Mouse (Mus musculus): Measurements from ENCODE around the gene Sema6d. TPM values are rescaled to one million over a fixed set of nuclear protein-coding genes. Genes with fewer than 3 reads are reported as not detected.
A peak's percentile ranks its signal among the peaks of the same experiment; 100 is the strongest.

Sema6d gene
- polyA plus RNA-seq, 1 experiment from 2014 or later: 24.1 TPM

DNA sequence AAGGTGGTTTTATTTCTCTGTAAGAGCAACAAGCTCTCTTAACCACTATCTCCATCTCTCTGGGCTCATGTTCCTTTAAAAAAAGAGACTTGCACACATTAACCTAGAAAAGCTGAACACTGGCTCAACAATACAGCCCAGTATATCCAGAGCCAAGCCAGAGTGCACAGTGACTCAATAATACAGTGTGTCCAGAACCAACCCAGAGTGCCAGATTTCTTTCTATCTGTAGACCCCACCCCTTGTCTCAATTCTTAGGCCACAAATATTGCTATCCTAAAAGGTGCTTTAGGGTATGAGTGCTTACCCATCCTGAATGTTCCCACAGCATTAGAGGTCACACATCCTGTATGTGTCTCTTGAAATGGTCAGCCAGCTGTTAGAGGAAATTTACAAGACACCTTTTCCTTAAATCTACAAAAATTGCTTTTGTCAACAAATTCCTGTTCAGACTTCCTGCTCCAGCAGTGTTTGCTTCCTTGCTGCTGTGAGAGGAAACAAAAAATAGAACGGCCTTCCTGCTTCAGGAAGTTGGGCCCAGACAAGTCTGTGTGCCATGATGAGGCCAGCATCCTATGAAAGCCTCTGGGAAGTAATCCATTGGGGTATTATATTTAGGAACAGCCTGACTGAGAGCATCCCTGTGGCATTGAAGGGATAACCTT is 465.1 kb downstream of the Sema6d start:
- no peaks in the 10 kb centered on the region for H3K9me3 ChIP-seq (replicated peaks)
- no peak overlapping the region for H3K4me2 ChIP-seq
- ATAC-seq: no peak
- H3K27me3 ChIP-seq: no peaks in the 10 kb centered on the region
- WGBS: 82% methylated on average over 1 of the region's 1 CpGs
- no peak overlapping the region for H3K4me3 ChIP-seq
- H3K4me1 ChIP-seq: no peaks in the 10 kb centered on the region
- no peak overlapping the region for H3K9ac ChIP-seq
- H3K36me3 ChIP-seq (ENCODE audit: poor library complexity, severe bottlenecking): no peaks in the 10 kb centered on the region
- no peak overlapping the region for H3K27ac ChIP-seq

DNA sequence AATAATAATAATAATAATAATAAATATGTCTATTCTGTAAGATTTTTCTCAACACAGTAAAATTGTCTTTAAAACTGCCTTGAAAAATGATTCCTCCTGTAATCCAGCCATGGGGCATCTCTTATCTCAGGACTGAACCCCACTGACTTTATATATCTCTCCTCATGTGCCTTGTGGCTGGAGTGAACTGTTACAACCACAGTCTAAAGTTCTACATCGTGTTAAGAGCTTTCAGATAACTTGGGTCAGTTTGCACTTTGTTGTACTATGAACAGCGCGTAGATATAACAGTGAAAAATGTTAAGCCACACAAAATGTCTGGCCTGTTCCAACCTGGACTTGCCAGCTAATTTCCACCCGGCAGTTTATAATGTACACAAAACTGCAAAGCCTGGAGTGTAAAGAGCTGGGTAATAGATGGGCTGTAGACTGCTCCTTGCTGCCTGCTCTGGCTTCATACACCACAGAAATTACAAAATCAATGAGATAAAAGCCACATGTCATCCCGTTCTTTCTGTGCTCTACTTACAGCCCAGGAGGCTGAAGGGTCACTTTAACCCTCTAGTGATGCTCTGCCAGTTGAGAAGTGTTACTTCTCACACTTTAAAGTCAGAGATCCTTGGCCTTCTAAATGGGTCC is 467.2 kb downstream of the Sema6d start:
- H3K4me3 ChIP-seq: no peak overlapping the region
- no peaks in the 10 kb centered on the region for H3K9me3 ChIP-seq (replicated peaks)
- no peaks in the 10 kb centered on the region for H3K27me3 ChIP-seq
- H3K4me2 ChIP-seq: no peak overlapping the region
- no peaks in the 10 kb centered on the region for H3K4me1 ChIP-seq
- H3K27ac ChIP-seq: no peak overlapping the region
- ATAC-seq: no peak
- no peaks in the 10 kb centered on the region for H3K36me3 ChIP-seq (ENCODE audit: poor library complexity, severe bottlenecking)
- 93% methylated on average over 5 of the region's 5 CpGs for WGBS
- H3K9ac ChIP-seq: no peak overlapping the region

DNA sequence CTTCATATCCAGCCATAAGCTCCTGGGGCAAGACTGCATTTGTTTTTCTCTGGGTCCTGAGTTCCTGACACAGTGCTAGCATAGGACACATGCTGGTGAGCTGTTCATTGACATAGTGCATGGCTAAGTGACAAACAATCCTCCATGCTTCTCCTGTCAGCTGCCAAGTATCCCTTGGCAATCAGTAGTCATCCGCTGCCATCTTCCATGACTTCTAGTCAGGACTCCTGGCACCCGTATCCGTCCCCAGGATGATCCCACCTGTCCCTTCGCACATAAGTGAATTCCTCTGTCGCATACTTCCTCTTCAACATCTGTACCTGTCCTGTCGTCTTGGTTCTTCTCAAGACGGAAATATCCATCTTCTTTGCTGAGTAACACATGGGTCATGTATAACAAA is 468.3 kb downstream of the Sema6d start:
- Histone ChIP-seq H3K36me3 (ENCODE audit: poor library complexity, severe bottlenecking) (no peaks in the 10 kb centered on the region), H3K9ac (no peak overlapping the region), H3K9me3 (replicated peaks) (no peaks in the 10 kb centered on the region), H3K27me3 (no peaks in the 10 kb centered on the region), H3K27ac (no peak overlapping the region), H3K4me1 (no peaks in the 10 kb centered on the region), H3K4me3 (no peak overlapping the region), H3K4me2 (no peak overlapping the region)
- 94% methylated on average over 7 of the region's 7 CpGs for WGBS
- no peak for ATAC-seq

DNA sequence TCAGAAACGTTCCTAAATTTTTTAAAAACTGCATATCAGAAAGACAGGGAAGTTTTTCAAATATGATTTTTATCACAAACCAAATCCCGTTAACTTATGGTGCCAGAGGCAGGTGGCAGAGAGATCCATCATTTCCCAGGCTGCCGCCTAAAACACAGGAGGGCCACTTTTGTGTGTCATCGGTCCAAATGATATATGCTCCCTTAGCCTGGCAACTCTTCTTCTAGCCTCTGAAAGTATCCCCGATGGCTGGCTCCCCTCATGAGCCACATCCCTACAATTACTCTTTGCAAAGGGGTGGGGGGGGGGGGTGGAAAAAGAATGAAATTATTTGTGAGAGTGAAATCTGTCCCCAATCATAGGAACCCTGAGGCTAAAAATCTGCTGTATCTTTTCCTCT is 471.9 kb downstream of the Sema6d start:
- ATAC-seq: 0 out of 2 replicates have a peak, but pooled peaks have one; percentile 6

DNA sequence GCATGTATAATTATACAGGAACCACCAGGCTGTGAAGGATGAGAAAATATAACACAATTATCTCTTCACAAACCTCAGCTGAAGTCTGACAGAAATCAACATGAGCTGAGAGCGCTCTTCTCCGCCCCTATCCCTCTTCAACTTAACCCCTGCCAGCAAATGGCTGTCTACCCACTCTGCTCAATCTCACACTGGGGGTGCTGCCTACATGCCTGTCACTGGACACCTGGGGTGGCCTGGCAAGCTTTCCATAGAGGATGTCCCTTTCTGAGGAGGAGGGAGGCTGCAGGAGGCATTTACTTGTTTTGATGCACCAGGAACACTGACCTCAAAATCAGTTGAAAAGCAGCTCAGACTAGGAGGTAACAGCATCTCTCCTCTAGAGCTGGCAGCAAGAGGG is 472.3 kb downstream of the Sema6d start:
- Histone ChIP-seq H3K36me3 (ENCODE audit: poor library complexity, severe bottlenecking) (no peaks in the 10 kb centered on the region), H3K27ac (no peak overlapping the region), H3K4me1 (no peaks in the 10 kb centered on the region), H3K9ac (no peak overlapping the region), H3K4me3 (no peak overlapping the region), H3K9me3 (replicated peaks) (no peaks in the 10 kb centered on the region), H3K4me2 (no peak overlapping the region), H3K27me3 (no peaks in the 10 kb centered on the region)
- 63% methylated on average over 2 of the region's 2 CpGs for WGBS
- peak; percentile 36; the same call in 1 of the 2 replicates for ATAC-seq

More for the DNA sequence above, 471.9 kb downstream of the Sema6d start:
- Histone ChIP-seq H3K4me1 (no peaks in the 10 kb centered on the region), H3K36me3 (ENCODE audit: poor library complexity, severe bottlenecking) (no peaks in the 10 kb centered on the region), H3K4me3 (no peak overlapping the region), H3K9me3 (replicated peaks) (no peaks in the 10 kb centered on the region), H3K9ac (no peak overlapping the region), H3K4me2 (no peak overlapping the region), H3K27ac (no peak overlapping the region), H3K27me3 (no peaks in the 10 kb centered on the region)
- 76% methylated on average over 5 of the region's 5 CpGs for WGBS

DNA sequence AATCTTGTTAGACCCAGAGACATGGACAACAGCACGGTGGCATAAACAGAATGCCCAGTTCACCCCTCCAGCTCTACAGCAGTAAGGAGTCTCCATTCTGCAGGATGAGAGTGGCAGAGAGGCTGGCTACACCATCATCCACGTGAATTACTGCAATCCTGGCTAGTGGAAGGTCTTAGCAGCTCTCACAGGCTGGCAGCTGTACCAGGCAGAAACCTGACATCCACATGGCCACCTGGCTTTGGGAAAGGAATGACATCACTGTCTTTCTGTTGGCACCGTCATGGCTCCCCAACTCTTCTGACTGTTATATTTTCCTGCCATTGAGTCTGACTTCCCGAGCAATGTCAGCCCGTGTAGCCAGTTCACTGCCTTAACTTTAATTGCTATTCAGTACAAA is 474.0 kb downstream of the Sema6d start:
- no peak overlapping the region for H3K9ac ChIP-seq
- 79% methylated on average over 5 of the region's 5 CpGs for WGBS
- H3K9me3 ChIP-seq (replicated peaks): no peaks in the 10 kb centered on the region
- no peak overlapping the region for H3K4me2 ChIP-seq
- no peak overlapping the region for H3K4me3 ChIP-seq
- no peak overlapping the region for H3K27ac ChIP-seq
- H3K27me3 ChIP-seq: no peaks in the 10 kb centered on the region
- H3K36me3 ChIP-seq (ENCODE audit: poor library complexity, severe bottlenecking): no peaks in the 10 kb centered on the region
- no peak for ATAC-seq
- H3K4me1 ChIP-seq: no peaks in the 10 kb centered on the region

DNA sequence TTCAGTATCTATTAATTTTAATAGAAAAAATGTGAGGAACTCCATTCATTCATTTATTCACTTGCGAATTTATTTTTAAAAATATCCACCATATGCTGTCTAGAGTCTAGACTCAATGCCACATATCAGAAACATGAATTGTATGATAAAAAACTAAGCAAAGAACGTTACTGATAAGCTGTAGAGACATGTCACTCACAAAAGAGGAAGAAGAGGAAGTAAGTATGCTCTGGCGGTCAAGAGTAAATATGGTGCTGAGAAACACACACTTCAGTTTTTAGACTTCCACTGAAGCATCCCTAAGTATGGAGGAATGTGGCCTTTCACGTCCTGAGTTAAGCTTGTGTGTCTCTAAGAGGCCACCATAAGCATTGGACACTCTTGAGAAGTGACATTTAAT is 484.0 kb downstream of the Sema6d start:
- no peak for ATAC-seq

GRCm38 (mm10) chr2:124576053-124576452 is 486.3 kb downstream of the Sema6d start:
- Histone ChIP-seq H3K9ac (no peak overlapping the region), H3K36me3 (ENCODE audit: poor library complexity, severe bottlenecking) (no peaks in the 10 kb centered on the region), H3K4me3 (no peak overlapping the region), H3K27me3 (no peaks in the 10 kb centered on the region), H3K9me3 (replicated peaks) (no peaks in the 10 kb centered on the region), H3K4me1 (no peaks in the 10 kb centered on the region), H3K27ac (no peak overlapping the region), H3K4me2 (no peak overlapping the region)
- 92% methylated on average over 2 of the region's 2 CpGs for WGBS
- ATAC-seq: no peak

More for the DNA sequence above, 484.0 kb downstream of the Sema6d start:
- H3K36me3 ChIP-seq (ENCODE audit: poor library complexity, severe bottlenecking): no peaks in the 10 kb centered on the region
- 88% methylated on average over 4 of the region's 4 CpGs for WGBS
- no peak overlapping the region for H3K9ac ChIP-seq
- no peaks in the 10 kb centered on the region for H3K9me3 ChIP-seq (replicated peaks)
- H3K4me3 ChIP-seq: no peak overlapping the region
- no peak overlapping the region for H3K27ac ChIP-seq
- no peaks in the 10 kb centered on the region for H3K4me1 ChIP-seq
- no peaks in the 10 kb centered on the region for H3K27me3 ChIP-seq
- H3K4me2 ChIP-seq: no peak overlapping the region

GRCm38 (mm10) chr2:124583561-124583960 is 493.8 kb downstream of the Sema6d start:
- Histone ChIP-seq H3K9me3 (replicated peaks) (no peaks in the 10 kb centered on the region), H3K27me3 (no peaks in the 10 kb centered on the region), H3K4me1 (no peaks in the 10 kb centered on the region), H3K27ac (no peak overlapping the region), H3K4me2 (no peak overlapping the region), H3K9ac (no peak overlapping the region), H3K36me3 (ENCODE audit: poor library complexity, severe bottlenecking) (no peaks in the 10 kb centered on the region), H3K4me3 (no peak overlapping the region)
- WGBS: 79% methylated on average over 7 of the region's 7 CpGs
- no peak for ATAC-seq

- H3K27me3 ChIP-seq: no peaks in the 10 kb centered on the region
- H3K36me3 ChIP-seq (ENCODE audit: poor library complexity, severe bottlenecking): no peaks in the 10 kb centered on the region
- no peak overlapping the region for H3K27ac ChIP-seq
- no peak overlapping the region for H3K9ac ChIP-seq
- H3K4me1 ChIP-seq: no peaks in the 10 kb centered on the region
- no peak overlapping the region for H3K4me3 ChIP-seq
- 97% methylated on average over 4 of the region's 4 CpGs for WGBS
- H3K4me2 ChIP-seq: no peak overlapping the region
- no peaks in the 10 kb centered on the region for H3K9me3 ChIP-seq (replicated peaks)
- ATAC-seq: no peak
Observed at GRCm38 (mm10) chr2:124592750-124593149, 503.0 kb downstream of the Sema6d start.

DNA sequence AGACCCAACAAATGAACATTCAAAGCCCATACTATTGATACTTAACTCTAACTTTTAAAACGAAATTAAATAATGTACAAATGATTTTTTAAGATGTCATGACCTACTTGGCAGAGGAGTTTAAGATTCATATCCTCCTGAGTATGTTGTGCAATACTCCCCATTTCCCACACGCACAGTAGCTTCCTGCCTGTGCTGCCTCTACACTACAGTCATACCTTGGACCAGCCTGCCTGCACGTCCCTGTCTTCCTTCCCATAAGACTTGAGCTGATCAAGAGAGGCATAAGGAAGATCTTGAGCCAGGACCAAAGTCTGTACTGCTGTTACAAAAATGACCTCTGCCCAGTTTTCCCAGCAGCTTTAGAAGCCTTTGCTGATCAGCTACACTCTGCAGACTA is 509.2 kb downstream of the Sema6d start:
- Histone ChIP-seq H3K4me2 (no peak overlapping the region), H3K27me3 (no peaks in the 10 kb centered on the region), H3K36me3 (ENCODE audit: poor library complexity, severe bottlenecking) (no peaks in the 10 kb centered on the region), H3K9me3 (replicated peaks) (no peaks in the 10 kb centered on the region), H3K4me1 (0 out of 2 replicates have a peak, but pooled peaks cover 6% of the 10 kb centered on the region), H3K4me3 (no peak overlapping the region), H3K27ac (no peak overlapping the region), H3K9ac (no peak overlapping the region)
- 84% methylated on average over 3 of the region's 3 CpGs for WGBS
- no peak for ATAC-seq

GRCm38 (mm10) chr2:124601702-124602378 is 512.1 kb downstream of the Sema6d start:
- Histone ChIP-seq H3K9ac (no peak overlapping the region), H3K27ac (no peak overlapping the region), H3K27me3 (no peaks in the 10 kb centered on the region), H3K4me1 (0 out of 2 replicates have a peak, but pooled peaks cover 6% of the 10 kb centered on the region), H3K4me3 (no peak overlapping the region), H3K9me3 (replicated peaks) (no peaks in the 10 kb centered on the region), H3K36me3 (ENCODE audit: poor library complexity, severe bottlenecking) (no peaks in the 10 kb centered on the region), H3K4me2 (no peak overlapping the region)
- 79% methylated on average over 9 of the region's 9 CpGs for WGBS
- ATAC-seq: no peak

All from forebrain, embryonic 13.5 days (tissue).